Mouse (Mus musculus) right cerebral cortex, postnatal 36 days (tissue): ENCODE measurements at regions not wholly inside any gene's neighbourhood (a gene's known extent, or its start where the extent isn't known, plus 50 kb on each side); places are given as distances from the start of the nearest gene placed in this dataset.

ENCODE experiments used
- DNase-seq, 2 experiments: peaks; one replicate each; pipeline ENCODE4 v3.0.0; 2022; ENCODE audit warnings: low spot score in 2 of 2, mixed read lengths in 1 of 2

DNA sequence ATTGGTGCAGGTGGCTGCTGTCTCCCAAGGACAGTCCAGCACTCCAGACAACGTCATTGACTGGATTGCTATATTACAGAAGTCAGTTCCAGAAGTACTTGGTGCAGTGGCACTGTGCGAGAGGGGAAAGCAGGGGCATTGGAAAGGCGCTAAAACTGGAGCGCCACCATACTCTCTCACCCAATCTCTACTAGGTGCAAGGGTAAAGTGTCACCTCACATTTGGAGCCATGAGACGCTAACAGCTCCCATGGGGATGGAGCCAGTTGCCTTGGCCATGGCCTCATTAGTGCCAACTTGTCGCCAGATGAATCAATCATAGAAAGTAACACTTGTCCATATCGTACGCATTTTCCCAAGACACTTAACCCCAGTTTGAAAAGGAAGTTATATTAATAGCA, 1617.2 kb upstream of the Gulo start:
- DNase-seq, result no peak

DNA sequence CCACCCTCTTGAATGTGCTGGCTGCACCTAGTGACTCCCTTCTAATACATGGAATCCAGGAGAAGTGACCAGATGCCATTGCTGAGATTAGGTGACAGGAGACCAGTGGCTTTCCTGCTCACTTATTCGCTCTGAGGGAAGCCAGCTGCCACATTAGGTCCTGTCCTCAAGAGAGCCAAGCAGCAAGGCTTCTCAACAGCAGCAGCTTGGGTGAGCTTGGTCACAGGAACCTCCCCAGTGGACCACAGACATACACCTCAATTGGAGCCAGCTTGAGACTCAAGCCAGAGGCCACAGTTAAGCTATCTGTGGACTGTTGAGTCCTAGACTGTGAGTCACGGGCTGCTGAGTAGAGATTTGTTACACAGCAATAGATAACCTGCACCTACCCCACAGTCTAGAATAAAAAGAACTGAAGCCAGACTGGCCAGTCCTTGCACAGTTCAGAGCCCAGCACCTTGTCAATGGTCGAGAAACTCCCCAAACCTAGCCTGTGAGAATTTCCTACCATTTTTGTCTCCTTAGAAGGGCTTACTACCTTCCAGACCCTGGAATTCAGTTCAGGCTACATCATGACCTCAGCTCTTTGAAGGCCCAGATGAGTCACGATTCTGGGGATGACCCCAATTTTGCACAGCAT, 1615.0 kb upstream of the Gulo start:
- DNase-seq, result no peak

DNA sequence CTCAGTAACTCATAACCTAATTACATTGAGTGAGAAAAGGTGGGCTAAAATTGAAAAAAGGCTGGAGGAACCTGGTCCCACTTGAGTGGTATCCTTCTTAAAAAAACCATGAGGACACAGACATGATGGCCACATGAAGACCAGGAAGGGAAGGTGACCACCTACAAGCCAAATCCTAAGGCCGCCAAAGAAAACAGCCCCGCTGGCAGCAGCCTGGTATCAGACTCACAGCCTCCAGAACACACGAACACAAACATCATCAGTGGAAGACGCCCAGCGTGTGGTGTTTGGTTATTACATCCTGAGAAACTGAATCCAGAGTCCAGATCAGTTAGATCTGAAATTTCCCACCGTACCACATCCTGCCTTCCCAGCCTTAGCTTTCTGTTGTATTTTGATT, 1613.9 kb upstream of the Gulo start:
- no peak for DNase-seq

DNA sequence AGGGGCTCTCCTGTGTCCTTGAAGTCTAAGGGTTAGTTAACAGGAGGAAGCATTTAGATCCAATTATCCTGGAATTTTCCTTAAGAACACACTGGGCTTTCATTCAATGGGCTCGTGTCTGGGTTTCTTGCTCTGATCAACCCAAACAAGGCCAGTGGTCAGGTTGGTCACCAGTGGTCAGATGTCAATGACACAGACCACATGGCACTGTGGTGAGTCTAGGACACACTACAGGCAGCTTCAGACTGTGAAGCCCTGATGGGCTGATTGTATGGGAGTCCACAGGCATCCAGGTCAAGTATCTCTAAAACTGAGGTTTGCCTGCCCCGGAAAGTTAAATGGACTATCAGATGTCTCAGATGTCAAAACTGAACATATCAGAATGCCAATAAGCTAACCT, 1612.5 kb upstream of the Gulo start:
- no peak for DNase-seq

DNA sequence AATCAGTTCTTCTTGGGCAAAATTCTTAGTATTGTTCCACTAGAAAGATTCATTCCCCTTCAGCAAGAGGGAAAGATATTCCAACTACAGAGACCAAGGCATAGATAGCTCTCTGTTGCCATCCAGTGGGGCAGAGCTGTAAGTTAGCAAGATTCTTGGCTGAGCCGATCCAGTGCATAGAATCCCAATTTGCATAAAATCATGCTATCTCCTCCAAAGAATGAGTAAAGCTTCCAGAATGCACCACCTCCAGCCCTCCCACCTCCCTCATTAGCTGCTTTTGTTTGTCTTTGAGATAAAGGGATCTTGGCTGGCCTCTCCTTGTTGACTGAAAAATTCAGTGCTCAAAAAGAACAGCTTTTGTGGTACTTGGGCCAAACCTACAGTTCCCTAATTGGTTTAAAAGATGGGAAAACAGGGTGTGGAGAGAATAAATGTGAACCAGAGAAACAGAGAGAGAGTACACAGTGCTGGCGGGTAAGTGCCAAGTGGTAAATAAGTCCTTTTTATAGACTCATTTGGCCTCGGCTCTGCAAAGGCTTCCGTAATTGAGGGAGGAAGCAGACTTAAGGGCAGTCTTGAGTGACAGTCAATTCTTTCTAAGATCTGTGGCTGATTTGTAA, 1612.0 kb upstream of the Gulo start:
- DNase-seq, result peak; percentile 28 to 32

DNA sequence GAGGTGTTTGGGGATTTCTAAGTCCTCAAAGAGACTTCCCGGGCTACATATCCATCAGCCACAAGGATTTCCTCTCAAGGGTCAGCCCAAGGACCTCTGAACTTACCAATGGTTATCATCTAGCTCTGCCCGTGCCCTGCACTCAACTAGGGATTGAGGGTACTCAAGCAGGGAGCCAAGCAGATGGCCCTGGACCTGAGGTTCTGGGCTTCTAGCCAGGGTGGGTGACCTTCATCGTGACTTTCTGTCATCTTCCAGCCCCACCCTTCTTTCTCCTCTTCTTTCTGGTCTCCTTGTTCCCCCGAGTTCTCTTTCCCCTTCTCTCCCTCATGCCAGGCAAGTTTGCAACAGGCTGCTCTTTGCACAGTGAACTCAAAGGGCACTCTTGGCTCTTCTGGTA, 1610.6 kb upstream of the Gulo start:
- no peak for DNase-seq

DNA sequence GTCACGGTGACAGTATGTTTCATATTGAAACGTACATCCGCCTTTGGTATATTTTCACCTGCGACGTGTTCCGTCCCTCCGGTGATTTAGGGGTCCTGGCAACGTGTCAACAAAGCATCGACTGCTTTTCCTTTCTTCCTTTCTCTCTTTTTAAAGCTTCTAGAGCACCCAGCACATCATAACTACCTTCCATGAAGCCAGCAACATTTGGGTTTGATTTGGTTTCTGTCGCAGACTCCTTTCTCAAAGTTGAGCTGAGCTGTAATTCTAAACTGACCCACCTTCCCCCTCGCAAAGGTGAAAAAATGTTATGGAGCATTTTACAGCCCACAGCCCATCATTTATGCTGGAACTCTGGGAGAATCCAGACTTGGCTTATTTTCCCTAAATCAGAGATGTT, 1605.4 kb upstream of the Gulo start:
- DNase-seq, result no peak

DNA sequence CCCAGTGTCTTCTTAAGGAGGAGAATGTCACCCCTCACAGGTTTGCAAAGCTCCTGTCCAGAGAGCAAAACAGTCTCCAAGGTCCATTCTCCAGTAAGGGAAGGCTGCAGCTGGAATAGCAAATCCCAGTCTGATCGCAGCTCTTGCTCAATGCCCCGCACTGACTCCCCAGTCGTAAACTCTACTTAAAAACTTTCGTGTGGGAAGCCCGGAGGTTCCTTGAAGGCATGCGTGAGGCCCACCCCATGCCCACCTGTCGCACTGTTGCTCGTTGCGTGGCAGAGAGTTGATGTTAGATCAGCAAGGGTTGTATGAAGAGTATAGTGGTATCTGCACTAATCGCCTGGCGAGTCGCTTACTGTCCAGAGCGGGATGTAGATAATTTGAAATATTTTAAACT, 1604.7 kb upstream of the Gulo start:
- no peak for DNase-seq

DNA sequence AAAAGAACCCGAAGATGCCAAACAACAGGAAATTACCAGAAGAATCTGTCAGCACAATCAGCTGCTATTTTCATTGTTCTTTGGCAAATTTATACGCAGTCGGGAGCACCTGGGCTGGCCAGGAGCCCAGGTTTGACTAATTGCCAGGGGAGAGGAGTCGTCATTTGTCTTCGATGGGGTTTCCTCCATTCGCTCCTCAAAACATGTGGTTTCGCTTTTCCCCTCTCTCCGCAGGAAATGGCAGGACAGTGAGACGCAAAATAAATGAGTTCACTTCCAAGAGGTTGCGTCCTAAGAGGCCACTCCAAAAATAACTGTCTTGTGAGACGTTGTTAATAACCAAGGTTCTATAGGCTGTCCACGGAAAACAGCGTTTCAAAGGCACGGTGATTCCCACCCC, 1604.2 kb upstream of the Gulo start:
- DNase-seq, result no peak

DNA sequence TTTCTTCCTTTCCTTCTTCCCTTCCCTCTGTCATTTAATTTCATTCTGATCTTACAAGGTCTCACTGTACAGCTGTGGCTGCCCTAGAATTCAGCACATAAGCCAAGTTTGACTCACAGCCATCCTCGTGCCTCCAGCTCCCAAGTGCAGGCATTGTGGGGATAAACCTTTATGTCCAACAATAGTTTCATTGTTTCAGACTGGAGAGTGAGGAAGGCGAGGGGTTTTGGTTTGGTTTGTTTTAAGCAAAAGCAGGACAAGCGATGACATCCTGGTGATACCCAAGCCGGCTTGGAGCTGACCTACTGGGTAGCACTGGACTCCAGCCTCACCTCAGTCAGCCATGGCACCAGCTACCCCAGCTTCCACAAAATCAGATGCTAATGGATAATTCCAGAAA, 1603.5 kb upstream of the Gulo start:
- DNase-seq, result no peak

DNA sequence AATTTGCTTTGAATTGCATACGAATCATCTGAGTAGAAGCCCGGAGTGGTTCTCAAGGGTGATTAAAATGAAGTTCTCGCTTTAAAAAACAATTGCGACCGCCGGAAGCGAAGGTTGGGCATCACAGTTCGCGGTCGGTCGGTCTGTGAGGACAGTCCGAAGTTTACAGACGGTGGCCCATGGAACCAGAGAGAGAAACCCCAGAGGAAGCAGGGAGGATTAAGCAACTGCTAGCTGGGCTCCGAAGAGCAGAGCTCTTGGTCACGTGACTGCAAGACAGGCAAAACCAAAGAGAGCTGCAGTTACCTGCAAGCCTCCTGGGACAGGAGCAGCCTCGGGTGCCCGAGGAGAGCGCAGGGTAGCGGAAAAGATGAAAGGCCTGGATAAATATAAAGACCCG, 1599.3 kb upstream of the Gulo start:
- DNase-seq, result no peak

DNA sequence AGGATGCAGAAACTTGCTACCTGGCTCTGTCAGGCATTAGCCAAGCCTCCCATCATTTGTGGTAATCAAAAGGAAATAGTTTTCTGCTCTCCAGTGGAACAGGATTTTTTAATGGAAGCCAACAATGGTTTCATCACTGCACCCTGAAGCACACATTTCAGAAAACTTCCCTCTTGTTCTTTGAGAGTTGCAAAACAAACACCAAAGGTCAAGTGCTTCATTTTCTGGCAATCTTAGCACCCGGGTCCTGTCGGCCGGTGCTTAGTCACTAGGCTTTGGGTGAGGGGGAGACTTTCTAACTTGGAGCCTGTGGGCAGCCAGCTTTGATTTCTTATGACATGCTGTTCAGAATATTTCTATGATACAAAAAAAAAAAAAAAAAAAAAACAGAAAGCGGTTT, 1594.0 kb upstream of the Gulo start:
- no peak for DNase-seq

DNA sequence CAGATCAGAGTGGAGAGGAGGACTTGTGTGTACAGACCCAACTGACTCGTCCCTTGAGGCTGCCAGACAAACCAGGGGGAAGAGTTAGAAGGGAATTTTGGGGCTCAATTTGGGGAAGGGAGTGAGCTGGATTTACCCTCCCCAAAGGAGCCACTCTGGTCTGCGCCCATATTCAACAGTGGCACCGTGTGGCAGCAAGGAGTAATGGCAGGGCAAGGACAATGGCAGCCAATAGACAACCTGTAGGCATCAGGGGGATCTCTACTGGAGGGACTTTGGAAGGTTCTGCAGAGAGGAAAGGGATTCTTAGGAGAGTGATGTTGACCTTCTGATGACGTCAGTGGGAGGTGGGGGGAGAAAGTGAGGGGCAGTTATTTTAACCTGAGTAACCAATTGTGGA, 1590.7 kb upstream of the Gulo start:
- no peak for DNase-seq

DNA sequence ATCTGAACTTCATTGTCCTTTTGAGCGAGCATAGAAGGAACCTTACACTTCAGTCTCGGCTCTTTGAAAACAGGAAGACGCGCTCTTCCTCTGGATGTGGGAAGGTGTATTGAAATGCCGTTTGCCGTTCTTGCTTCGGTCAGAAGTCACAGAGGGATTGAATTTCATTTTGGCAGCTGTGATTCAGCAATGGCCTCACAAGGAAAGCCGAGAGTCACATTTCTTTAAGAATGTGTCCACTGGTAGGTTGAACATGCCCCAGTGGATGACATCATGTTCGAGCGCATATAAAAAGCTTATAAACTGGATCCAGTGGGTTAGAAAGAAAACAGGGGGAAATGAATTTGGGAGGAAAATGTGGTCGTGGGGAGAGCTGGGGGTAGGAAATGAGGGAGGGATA, 1579.6 kb upstream of the Gulo start:
- DNase-seq, result no peak

DNA sequence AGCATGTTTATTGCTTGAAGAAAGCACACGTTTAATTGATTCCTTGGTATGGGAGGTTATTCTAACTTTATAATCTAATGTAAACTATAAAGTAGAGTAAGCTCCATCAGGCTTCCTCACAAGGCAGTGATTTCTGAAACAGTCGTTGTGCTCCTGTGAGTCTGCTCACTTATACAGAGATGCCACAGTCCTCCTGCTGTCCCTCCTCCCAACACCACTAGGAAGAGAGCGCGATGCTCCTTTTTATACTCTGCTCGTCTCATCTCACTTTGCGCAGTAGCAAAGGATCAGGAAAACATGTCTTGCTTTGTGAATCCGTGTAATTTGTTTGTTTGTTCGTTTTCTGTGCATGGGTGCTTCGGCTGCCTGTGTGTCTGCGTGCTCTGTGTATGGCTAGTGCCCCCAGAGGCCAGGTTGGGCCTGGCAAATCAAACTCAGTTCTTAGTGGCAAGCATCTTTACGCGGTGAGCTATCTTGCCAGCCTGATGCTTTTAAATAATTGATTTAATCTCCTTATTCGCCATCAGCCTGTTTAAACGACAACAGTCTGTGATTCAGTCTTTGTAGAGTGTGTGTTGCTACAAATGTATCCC, 1575.5 kb upstream of the Gulo start:
- DNase-seq, result no peak

DNA sequence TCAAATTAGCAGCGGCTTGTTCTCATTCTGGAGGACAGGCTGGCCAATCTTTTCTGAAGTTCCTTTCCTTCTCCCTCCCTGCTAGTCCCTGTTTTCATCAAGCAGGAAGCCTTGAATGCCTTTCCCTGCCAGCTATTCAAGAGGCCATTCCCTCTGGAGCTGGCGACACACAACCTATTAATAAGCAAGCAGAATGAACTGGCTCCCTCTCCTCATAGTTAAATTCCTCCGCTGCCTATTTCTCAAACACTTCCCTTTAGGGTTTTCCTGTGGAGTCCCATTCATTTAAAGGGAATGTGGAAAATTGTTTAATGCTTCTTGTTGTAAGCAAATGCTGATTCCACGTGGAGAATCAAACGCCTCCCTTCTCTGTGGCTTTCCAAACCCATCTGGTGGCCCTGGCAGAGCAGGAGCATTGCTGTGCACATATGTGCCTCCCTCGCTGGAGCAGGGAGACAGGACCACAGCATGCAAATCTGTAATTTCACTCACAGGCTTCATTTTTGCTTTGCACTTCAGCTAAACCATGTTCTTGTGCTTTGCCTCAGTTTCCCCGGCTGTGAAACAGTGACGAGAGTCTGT, 1573.3 kb upstream of the Gulo start:
- DNase-seq, result no peak

DNA sequence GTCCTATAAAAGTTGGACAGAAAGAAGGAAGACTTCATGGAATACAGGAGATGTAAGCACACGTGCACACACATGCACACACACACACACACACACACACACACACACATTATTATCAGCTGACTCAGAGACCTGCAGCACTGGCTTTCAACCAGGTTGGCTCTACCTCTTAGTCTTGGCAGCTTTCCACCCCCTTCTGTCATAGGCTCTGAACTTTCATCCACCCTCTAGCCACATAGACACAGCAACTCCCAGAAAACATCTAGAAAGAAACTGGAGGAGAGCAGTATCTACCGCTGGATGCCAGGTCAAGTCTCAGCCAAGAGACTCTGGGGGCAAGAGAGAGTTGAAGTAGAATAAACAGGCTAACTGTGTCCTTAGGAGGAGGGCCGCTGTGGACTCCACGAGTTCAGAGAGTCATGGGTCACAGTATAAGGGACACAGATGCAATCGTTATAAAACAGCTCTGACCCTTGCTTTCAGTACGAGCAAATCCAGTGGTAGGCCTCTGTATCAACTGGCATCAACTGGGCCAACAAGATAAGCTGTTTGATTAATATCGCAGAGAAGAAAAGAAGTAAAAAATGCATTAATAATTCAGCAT, 1565.4 kb upstream of the Gulo start:
- no peak for DNase-seq

DNA sequence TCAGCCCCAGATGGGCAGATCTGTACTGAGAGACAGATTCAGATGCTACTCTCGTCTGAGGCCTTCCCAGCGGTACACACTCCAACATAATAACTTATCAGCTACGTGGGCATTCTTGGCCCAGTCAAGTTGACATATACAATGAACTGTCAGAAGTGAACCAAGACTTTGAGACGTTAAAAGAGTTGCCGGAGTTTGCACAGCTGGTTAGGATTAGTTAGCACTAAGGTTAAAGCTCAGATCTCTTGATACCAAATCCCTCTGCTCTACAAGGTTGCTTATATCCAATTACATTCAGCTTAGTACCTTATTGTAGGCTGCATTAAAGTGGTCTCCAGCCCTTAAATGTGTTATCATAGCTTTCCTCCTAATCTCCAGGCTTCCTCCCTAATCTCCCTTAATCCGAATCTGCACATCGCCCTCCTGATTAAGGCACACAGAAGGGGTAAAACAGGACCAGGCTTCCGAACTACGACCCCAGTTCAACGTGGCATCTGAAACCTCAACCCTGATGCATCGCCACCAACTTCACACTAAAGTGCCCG, 1564.5 kb upstream of the Gulo start:
- DNase-seq, result no peak

DNA sequence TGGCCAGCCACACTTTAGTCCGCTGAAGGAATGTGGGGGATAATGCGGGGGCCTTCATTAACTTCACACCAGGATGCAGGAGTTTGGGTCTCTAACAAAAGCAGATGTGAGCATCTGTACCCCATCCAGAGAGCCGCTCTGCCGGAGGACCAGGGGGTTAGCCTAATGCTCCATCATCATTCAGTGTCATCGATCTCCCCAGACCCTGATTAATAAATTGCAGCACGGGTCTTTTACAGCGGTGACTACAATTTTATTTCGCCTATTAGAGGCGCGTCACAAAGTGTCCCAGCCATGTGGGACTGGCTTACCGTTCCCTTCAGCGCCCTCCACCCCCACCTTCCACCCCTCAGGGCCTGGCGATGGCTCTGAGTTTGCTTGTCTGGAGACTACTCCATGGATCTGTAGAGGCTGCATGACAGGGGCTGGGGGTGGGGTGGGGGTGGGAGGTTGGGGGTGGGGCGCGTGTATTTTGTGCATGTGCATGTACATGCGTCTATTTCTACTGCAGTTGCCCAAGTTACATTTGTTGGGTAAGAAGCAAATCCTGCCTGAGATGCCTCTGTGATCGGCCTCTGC, 1560.8 kb upstream of the Gulo start:
- no peak for DNase-seq

DNA sequence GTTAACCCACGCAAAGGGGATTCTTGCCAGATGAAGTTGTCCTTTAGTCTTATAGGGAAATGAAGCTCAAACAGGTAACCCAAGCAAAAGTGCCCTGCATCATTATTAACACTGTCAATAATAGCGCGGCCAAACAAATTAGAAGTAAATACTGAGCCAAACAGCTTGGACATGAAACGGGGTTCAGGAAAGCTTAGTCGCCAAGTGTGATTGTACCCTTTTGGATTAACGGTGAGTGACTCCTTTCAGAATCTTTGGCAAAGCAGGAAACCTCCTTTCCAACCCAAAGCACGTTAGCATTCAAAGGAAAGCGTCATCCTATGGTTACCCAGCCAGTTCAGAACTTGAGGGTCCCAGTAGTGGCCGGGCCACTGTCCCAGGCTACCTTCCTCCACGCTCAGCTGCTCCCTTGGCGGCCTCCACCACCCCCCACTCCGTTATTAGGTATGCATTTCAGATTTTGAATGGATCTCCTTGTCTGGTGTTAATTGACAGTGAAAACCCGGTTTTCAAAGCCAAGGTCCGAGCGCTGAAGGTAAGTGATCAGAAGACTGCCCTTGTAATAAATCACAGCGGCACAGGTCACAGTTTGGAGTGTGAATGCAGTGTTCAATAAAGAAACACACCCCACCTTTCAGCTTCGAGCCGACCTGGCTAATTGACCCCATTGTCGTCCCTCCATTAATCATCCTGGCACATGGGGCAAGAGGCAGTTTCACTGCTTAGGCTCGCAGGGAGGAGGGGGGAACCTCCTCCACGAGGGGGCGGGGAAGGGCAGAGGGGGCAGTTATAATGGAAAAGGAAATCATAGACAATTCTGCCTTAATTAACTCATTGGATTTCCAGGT, 1560.1 kb upstream of the Gulo start:
- no peak for DNase-seq

DNA sequence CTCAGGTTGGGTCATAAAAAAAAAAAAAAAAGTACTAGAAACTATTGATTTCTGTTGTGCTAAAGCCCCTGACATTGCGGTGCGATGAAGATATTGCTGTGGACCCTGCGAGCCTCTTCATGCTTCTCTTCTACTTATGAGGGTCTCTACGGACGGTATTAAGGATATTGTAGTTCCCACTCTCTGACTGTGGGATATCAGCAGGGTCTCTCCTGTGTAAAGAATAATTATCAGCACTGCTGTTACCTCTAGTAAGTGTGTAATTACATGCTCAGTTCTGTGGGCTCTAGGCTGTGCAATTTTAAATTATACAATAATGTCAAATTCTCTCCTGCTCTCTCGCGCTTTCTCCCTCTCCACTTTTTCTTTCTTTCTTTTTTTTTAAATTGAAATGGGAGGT, 1545.9 kb upstream of the Gulo start:
- no peak for DNase-seq
